ENCODE assay signal across 8 mouse cellular contexts in genomic region chr1:156558024-156558930, GRCm38 (mm10). TPM values are rescaled to one million over a fixed set of nuclear protein-coding genes. Genes with fewer than 3 reads are reported as not detected.
DNase-seq lines count a peak whose midpoint lies in the region; ATAC-seq lines count a peak whose summit lies in the region.

TSS of gene Abl2 (plus strand) at chr1:156558786.

- peak within 1 kb of the TSS; percentile 100 for H3K4me3 ChIP-seq in embryonic facial prominence, embryonic 14.5 days (ENCODE audit: low read depth, low read length)
- H3K4me3 ChIP-seq in kidney, embryonic 14.5 days (ENCODE audit: low read length), result peak within 1 kb of the TSS; percentile 99
- H3K4me3 ChIP-seq in limb, embryonic 15.5 days, result peak within 1 kb of the TSS; percentile 74

- DNase-seq in 3T3-L1 (ENCODE audit: low read depth, low spot score), result peak; percentile 83
- peak; percentile 72 to 79 for DNase-seq in adrenal gland, postnatal 4 days (ENCODE audit: low spot score in 2 of 2)
- DNase-seq in embryonic facial prominence, embryonic 14.5 days (ENCODE audit: low spot score), result peak; percentile 95
- DNase-seq in heart, adult 8-10 months (ENCODE audit: low spot score), result peak; percentile 76
- DNase-seq in monocyte, adult 2 months (ENCODE audit: low read depth in 1 of 2, low spot score in 2 of 2), result peak; percentile 48 to 77
- peak; percentile 87 to 88 for DNase-seq in spleen, postnatal 36 days (ENCODE audit: low spot score in 2 of 2)

- peak within 1 kb of the TSS; percentile 62 for H3K4me2 ChIP-seq in embryonic facial prominence, embryonic 14.5 days (ENCODE audit: low read depth, low read length)
- H3K4me2 ChIP-seq in kidney, embryonic 14.5 days (replicated peaks; ENCODE audit: low read depth, low read length), result peak within 1 kb of the TSS; percentile 72
- peak within 1 kb of the TSS; percentile 75 for H3K4me2 ChIP-seq in limb, embryonic 15.5 days

- H3K27me3 ChIP-seq in embryonic facial prominence, embryonic 14.5 days (replicated peaks; ENCODE audit: control insufficient read depth, insufficient read depth, low read length), result no peaks in the 10 kb centered on the region
- H3K27me3 ChIP-seq in kidney, embryonic 14.5 days (ENCODE audit: control insufficient read depth, insufficient read depth, low read length), result no peaks in the 10 kb centered on the region
- H3K27me3 ChIP-seq in limb, embryonic 15.5 days, result no peaks in the 10 kb centered on the region

- H3K9me3 ChIP-seq in embryonic facial prominence, embryonic 14.5 days (ENCODE audit: control insufficient read depth, low read length), result no peaks in the 10 kb centered on the region
- H3K9me3 ChIP-seq in kidney, embryonic 14.5 days (ENCODE audit: control insufficient read depth, low read length), result no peaks in the 10 kb centered on the region
- no peaks in the 10 kb centered on the region for H3K9me3 ChIP-seq in limb, embryonic 15.5 days

- peak; percentile 97 for ATAC-seq in embryonic facial prominence, embryonic 14.5 days (ENCODE audit: low read depth)
- ATAC-seq in kidney, embryonic 14.5 days (ENCODE audit: low FRiP score, low TSS enrichment), result peak; percentile 97
- ATAC-seq in limb, embryonic 15.5 days (ENCODE audit: insufficient number of reproducible peaks, low FRiP score, low TSS enrichment, low read depth), result peak; percentile 97

- no peaks in the 10 kb centered on the region for H3K36me3 ChIP-seq in embryonic facial prominence, embryonic 14.5 days (ENCODE audit: control insufficient read depth, insufficient read depth, low read length)
- no peaks in the 10 kb centered on the region for H3K36me3 ChIP-seq in kidney, embryonic 14.5 days (ENCODE audit: control insufficient read depth, insufficient read depth, low read length)
- no peaks in the 10 kb centered on the region for H3K36me3 ChIP-seq in limb, embryonic 15.5 days

- H3K9ac ChIP-seq in embryonic facial prominence, embryonic 14.5 days (ENCODE audit: low read depth, low read length), result peak within 1 kb of the TSS; percentile 98
- H3K9ac ChIP-seq in kidney, embryonic 14.5 days (ENCODE audit: low read depth, low read length), result peak within 1 kb of the TSS; percentile 98
- H3K9ac ChIP-seq in limb, embryonic 15.5 days, result peak within 1 kb of the TSS; percentile 80

- peaks cover 9% of the 10 kb centered on the region for H3K4me1 ChIP-seq in embryonic facial prominence, embryonic 14.5 days (ENCODE audit: control insufficient read depth, insufficient read depth, low read length)
- peaks cover 2% of the 10 kb centered on the region; the same call in 1 of the 2 replicates for H3K4me1 ChIP-seq in kidney, embryonic 14.5 days (ENCODE audit: control insufficient read depth, insufficient read depth, low read length)
- peaks cover 15% of the 10 kb centered on the region for H3K4me1 ChIP-seq in limb, embryonic 15.5 days

- peak within 1 kb of the TSS; percentile 92 for H3K27ac ChIP-seq in embryonic facial prominence, embryonic 14.5 days (replicated peaks; ENCODE audit: low read depth, low read length)
- peak within 1 kb of the TSS; percentile 88 for H3K27ac ChIP-seq in kidney, embryonic 14.5 days (ENCODE audit: low read depth, low read length)
- peak within 1 kb of the TSS; percentile 95 for H3K27ac ChIP-seq in limb, embryonic 15.5 days

- WGBS in embryonic facial prominence, embryonic 14.5 days, result 11% methylated on average over 37 of the region's 60 CpGs
- 9% methylated on average over 60 of the region's 60 CpGs for WGBS in kidney, embryonic 14.5 days
- WGBS in limb, embryonic 15.5 days, result 9% methylated on average over 55 of the region's 60 CpGs

RNA-seq across cellular contexts. Expression of gene Abl2, which starts in this region (rescaled TPM):
- 10 to 100 TPM; 24.5 to 28.7 TPM for total RNA-seq in adrenal gland, postnatal 4 days (2021)
- polyA plus RNA-seq in embryonic facial prominence, embryonic 14.5 days (2014; fragmentation: Nextera tagmentation; extraction: Ambion mirVana), result 5.4 and 5.5 TPM in 2 replicates
- total RNA-seq in heart, adult 8-10 months (2022), result 10 to 100 TPM; 20.1 to 26.1 (median 22.4) TPM
- polyA plus RNA-seq in kidney, embryonic 14.5 days (2014; fragmentation: Nextera tagmentation; extraction: Ambion mirVana), result 6.4 and 8.1 TPM in 2 replicates
- 3.6 and 3.9 TPM in 2 replicates for polyA plus RNA-seq in limb, embryonic 15.5 days (2015; fragmentation: Nextera tagmentation; extraction: Ambion mirVana)

Comparison
In these comparisons a context has a peak if more than half of its experiments do, and no peak if none do; other contexts are left out.
1. Peak in every context shown above with its lines: DNase-seq, ATAC-seq, H3K4me3 ChIP-seq and H3K27ac ChIP-seq.